Mouse (Mus musculus) CH12.LX (cell line): Measurements from ENCODE around the gene Flt1. TPM values are rescaled to one million over a fixed set of nuclear protein-coding genes. Genes with fewer than 3 reads are reported as not detected.
"Not testable (repeated sequence)": the region's sequence is repeated elsewhere in the genome, so short reads cannot be mapped to it uniquely, and the experiment has no call there.

Experiments used
- DNase-seq: peaks from one replicate; pipeline ENCODE4 v3.0.0-alpha.2; 2013; ENCODE audit errors: extremely low read depth
- H3K27ac ChIP-seq: 2 replicates; pipeline ENCODE4 v1.5.1; 2012; ENCODE audit warnings: low read depth, mild to moderate bottlenecking, control low read depth, moderate library complexity; ENCODE audit not compliant: insufficient read depth
- H3K27me3 ChIP-seq: replicated peaks from 2 replicates; pipeline ENCODE3; 2012; ENCODE audit warnings: inconsistent platforms
- H3K36me3 ChIP-seq, 2 experiments: replicated peaks in 1 of 2; 2 replicates each; pipeline versions ENCODE3 to v1.6.1; 2012; ENCODE audit warnings: inconsistent platforms in 1 of 2, low read length in 1 of 2, mild to moderate bottlenecking in 1 of 2, mixed read lengths in 1 of 2, moderate library complexity in 1 of 2; ENCODE audit not compliant: control insufficient read depth in 1 of 2, insufficient read depth in 1 of 2
- H3K4me1 ChIP-seq, 2 experiments: 2 replicates each; pipeline ENCODE4 v1.6.1; 2012; ENCODE audit warnings: inconsistent platforms in 1 of 2, moderate library complexity in 1 of 2; ENCODE audit not compliant: insufficient read depth in 2 of 2, control insufficient read depth in 1 of 2
- H3K4me2 ChIP-seq: 2 replicates; pipeline ENCODE4 v1.6.1; 2012; ENCODE audit warnings: low read depth, mild to moderate bottlenecking, control low read depth; ENCODE audit not compliant: poor library complexity, insufficient read depth, severe bottlenecking
- H3K4me3 ChIP-seq, 3 experiments: fragments of 150-350 bp in 1 of 3; sonication (generic) in 1 of 3; replicated peaks in 1 of 3; 2 replicates each; pipeline versions ENCODE3 to v1.5.1; 2011 to 2012; ENCODE audit warnings: low read depth in 2 of 3, low read length in 2 of 3, mild to moderate bottlenecking in 2 of 3, moderate library complexity in 2 of 3, control low read depth in 1 of 3, improper control_type of control experiment in 1 of 3, inconsistent platforms in 1 of 3, mixed read lengths in 1 of 3; ENCODE audit not compliant: poor library complexity in 1 of 3
- H3K79me2 ChIP-seq: replicated peaks from 2 replicates; pipeline ENCODE4 v1.6.1; 2012; ENCODE audit warnings: mild to moderate bottlenecking, moderate library complexity; ENCODE audit not compliant: control insufficient read depth, poor library complexity, insufficient read depth, severe bottlenecking; ENCODE audit errors: extremely low read depth
- H3K9ac ChIP-seq: 2 replicates; pipeline ENCODE4 v1.6.1; 2012; ENCODE audit warnings: low read depth, mild to moderate bottlenecking, control low read depth, moderate library complexity; ENCODE audit not compliant: insufficient read depth
- H3K9me3 ChIP-seq: replicated peaks from 2 replicates; pipeline ENCODE3; 2012; ENCODE audit warnings: low read length, inconsistent platforms, mixed read lengths
- ETS1 ChIP-seq: conservative IDR thresholded peaks from 2 replicates; pipeline ENCODE4 v1.6.1; 2012; ENCODE audit warnings: low read depth, mild to moderate bottlenecking, inconsistent platforms, low read length, improper control_type of control experiment, moderate library complexity
- KAT2A ChIP-seq: IDR thresholded peaks from 2 replicates; pipeline ENCODE4 v1.6.1; 2012; ENCODE audit warnings: low read length, improper control_type of control experiment, inconsistent platforms; ENCODE audit not compliant: insufficient replicate concordance
- MAZ ChIP-seq: IDR thresholded peaks from 2 replicates; pipeline ENCODE4 v1.6.1; 2012; ENCODE audit warnings: low read depth, mild to moderate bottlenecking, inconsistent platforms, low read length, improper control_type of control experiment, moderate library complexity
- MXI1 ChIP-seq: IDR thresholded peaks from 2 replicates; pipeline ENCODE4 v1.6.1; 2011; ENCODE audit warnings: mild to moderate bottlenecking, low read depth, low read length, improper control_type of control experiment
- MYC ChIP-seq: IDR thresholded peaks from 2 replicates; pipeline ENCODE4 v1.6.1; 2011; ENCODE audit warnings: low read depth, mild to moderate bottlenecking, improper control_type of control experiment, low read length
- POLR2A ChIP-seq: IDR thresholded peaks from 2 replicates; pipeline ENCODE4 v1.6.1; 2011; ENCODE audit warnings: low read depth, mild to moderate bottlenecking, improper control_type of control experiment, low read length
- RCOR1 ChIP-seq: conservative IDR thresholded peaks from 2 replicates; pipeline ENCODE4 v1.6.1; 2012; ENCODE audit warnings: low read depth, mild to moderate bottlenecking, inconsistent platforms, low read length, improper control_type of control experiment
- SMC3 ChIP-seq: IDR thresholded peaks from 2 replicates; pipeline ENCODE4 v1.6.1; 2011; ENCODE audit warnings: low read depth, low read length, improper control_type of control experiment
- UBTF ChIP-seq: IDR thresholded peaks from 2 replicates; pipeline ENCODE4 v1.6.1; 2012; ENCODE audit warnings: low read depth, mild to moderate bottlenecking, inconsistent platforms, low read length, improper control_type of control experiment, moderate library complexity
- ZKSCAN1 ChIP-seq: IDR thresholded peaks from 2 replicates; pipeline ENCODE4 v1.6.1; 2012; ENCODE audit warnings: low read depth, inconsistent platforms, low read length, improper control_type of control experiment, borderline replicate concordance
- dilution Hi-C: fragments of 300-500 bp; cut with MboI; formaldehyde crosslinking; loops from 2 replicates; pipeline ENCODE4 v1.14.3; 2020; ENCODE audit warnings: low sequenced_read_pairs; ENCODE audit not compliant: extremely low pct_unique_long_range_greater_than_20kb, extremely low pct_ligation_motif_present
- in situ Hi-C: fragments of 300-500 bp; cut with MboI; formaldehyde crosslinking; loops from 3 replicates; pipeline ENCODE4 v1.14.3; 2019; ENCODE audit warnings: low sequenced_read_pairs, low pct_ligation_motif_present, low pct_unique_long_range_greater_than_20kb, mixed read lengths
- polyA plus RNA-seq: library from polyadenylated mRNA; unstranded; fragments of >175 nt; gene quantifications from 2 replicates; pipeline ENCODE4 v1.2.1, GENCODE M21; 2012; ENCODE audit warnings: low read depth; ENCODE audit not compliant: insufficient read length
- total RNA-seq, 2 experiments: library from RNA; depleted of rRNA; stranded (reverse); fragments of 300-350 nt in 1 of 2; fragments of >200 nt in 1 of 2; gene quantifications; 2 replicates each; pipeline ENCODE4 v1.2.3; 2012 to 2014

Gene Flt1
- total and polyA plus RNA-seq, 3 experiments: 0.27 to 0.94 (median 0.47) TPM

- Histone ChIP-seq H3K4me1 (no peaks in the 10 kb centered on the region), H3K4me2 (no peak overlapping the region), H3K27ac (no peak overlapping the region), H3K9me3 (no peaks in the 10 kb centered on the region), H3K27me3 (no peaks in the 10 kb centered on the region), H3K79me2 (no peaks in the 10 kb centered on the region), H3K9ac (no peak overlapping the region), H3K36me3 (no peaks in the 10 kb centered on the region), H3K4me3 (no peak overlapping the region)
- TF ChIP-seq RCOR1 (no peak), POLR2A (no peak), MYC (no peak), MXI1 (no peak)
- DNase-seq: no peak
- dilution Hi-C loops (no loop called here), in situ Hi-C loops (no loop called here)
These were observed 111.2 kb downstream of the Flt1 start for GRCm38 (mm10) chr5:147614659-147615058.

DNA sequence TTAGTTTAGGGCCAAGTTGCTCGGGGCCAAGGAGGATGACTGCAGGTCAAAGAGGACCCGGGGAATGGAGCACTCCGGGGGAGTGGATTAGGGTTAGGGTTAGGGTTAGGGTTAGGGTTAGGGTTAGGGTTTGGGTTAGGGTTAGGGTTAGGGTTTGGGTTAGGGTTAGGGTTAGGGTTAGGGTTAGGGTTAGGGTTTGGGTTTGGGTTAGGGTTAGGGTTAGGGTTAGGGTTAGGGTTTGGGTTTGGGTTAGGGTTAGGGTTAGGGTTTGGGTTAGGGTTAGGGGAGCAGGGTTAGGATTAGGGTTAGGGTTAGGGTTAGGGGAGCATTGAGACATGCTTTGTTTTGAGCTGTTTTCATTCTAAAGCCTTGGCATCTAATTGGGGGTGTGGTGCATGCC is 114.5 kb downstream of the Flt1 start:
- in situ Hi-C loops, H3K9ac ChIP-seq, H3K4me3 ChIP-seq, DNase-seq, H3K79me2 ChIP-seq, H3K27me3 ChIP-seq, H3K4me2 ChIP-seq, dilution Hi-C loops, H3K4me1 ChIP-seq, H3K27ac ChIP-seq, H3K9me3 ChIP-seq, H3K36me3 ChIP-seq: not testable (repeated sequence)

DNA sequence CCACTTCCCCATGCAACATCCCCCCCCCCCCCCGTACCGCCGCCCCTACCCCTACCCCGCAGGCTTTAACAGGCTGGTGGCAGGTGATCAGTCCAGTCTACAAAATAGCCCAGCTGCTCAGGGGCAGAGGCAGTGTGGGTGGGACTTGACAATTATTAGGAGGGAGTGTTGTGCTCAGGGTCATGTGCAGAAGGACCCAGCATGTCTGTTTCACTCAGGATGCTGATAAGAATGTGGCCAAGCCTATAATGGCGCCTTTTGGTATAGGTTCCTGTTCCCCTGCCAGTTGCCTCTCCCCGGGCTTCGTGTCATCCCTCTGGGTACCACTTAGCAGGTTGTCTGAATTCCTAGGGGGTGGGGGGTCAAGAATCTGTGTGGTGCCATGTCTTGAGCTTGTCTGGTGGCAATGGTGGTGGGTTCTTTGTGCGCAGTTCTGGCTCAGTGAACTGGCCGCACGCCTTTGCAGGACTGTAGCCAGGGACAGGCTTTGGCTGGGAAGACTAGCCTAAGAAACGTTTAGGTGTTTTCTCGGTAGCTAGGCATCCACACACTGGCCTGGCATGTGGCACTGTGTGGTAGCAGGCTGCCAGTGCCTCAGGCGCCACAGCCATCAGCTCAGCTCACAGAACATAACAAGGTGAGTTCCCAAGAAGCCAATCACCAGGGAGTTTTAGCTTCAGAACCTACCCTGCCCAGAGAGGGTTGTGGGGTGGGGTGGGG is 118.4 kb downstream of the Flt1 start:
- in situ Hi-C loops (loop anchor here (10.0 kb wide), 1 partner anchor 127 kb away; no protein-coding TSS in a partner anchor), dilution Hi-C loops (no loop called here)
- TF ChIP-seq KAT2A: no peak
- no peak for TF ChIP-seq ZKSCAN1
- TF ChIP-seq ETS1: no peak
- no peak for TF ChIP-seq RCOR1
- TF ChIP-seq MAZ: no peak
- TF ChIP-seq SMC3: no peak
- TF ChIP-seq UBTF: no peak
- Histone ChIP-seq H3K4me3 (no peak overlapping the region), H3K9me3 (no peaks in the 10 kb centered on the region), H3K36me3 (no peaks in the 10 kb centered on the region), H3K4me1 (no peaks in the 10 kb centered on the region), H3K27me3 (no peaks in the 10 kb centered on the region), H3K27ac (no peak overlapping the region), H3K79me2 (no peaks in the 10 kb centered on the region), H3K4me2 (no peak overlapping the region), H3K9ac (no peak overlapping the region)
- no peak for DNase-seq
